Mouse (Mus musculus) embryonic facial prominence, embryonic 14.5 days (tissue): ENCODE results near the gene Pon3. TPM values are rescaled to one million over a fixed set of nuclear protein-coding genes. Genes with fewer than 3 reads are reported as not detected.
"Not testable (repeated sequence)": the region's sequence is repeated elsewhere in the genome, so short reads cannot be mapped to it uniquely, and the experiment has no call there.

ENCODE experiments used
- ATAC-seq: fragments of 200-750 bp; cut with Nextera tagmentation; 2 replicates; pipeline ENCODE4 v1.8.0; 2017; ENCODE audit warnings: low read depth, moderate number of reproducible peaks, moderate TSS enrichment
- DNase-seq: peaks from one replicate; pipeline ENCODE4 v3.0.0-alpha.2; 2015; ENCODE audit warnings: low spot score
- H3K27ac ChIP-seq: fragments of 300-500 bp; sonication (generic); replicated peaks from 2 replicates; pipeline ENCODE4 v1.5.1; 2014; ENCODE audit warnings: low read depth, mild to moderate bottlenecking, low read length, moderate library complexity
- H3K27me3 ChIP-seq: fragments of 300-500 bp; sonication (generic); replicated peaks from 2 replicates; pipeline ENCODE4 v1.6.1; 2014; ENCODE audit warnings: low read length; ENCODE audit not compliant: control insufficient read depth, insufficient read depth
- H3K36me3 ChIP-seq: fragments of 300-500 bp; sonication (generic); 2 replicates; pipeline ENCODE4 v1.6.1; 2014; ENCODE audit warnings: low read length, mixed read lengths; ENCODE audit not compliant: control insufficient read depth, insufficient read depth
- H3K4me1 ChIP-seq: fragments of 300-500 bp; sonication (generic); 2 replicates; pipeline ENCODE4 v1.6.1; 2014; ENCODE audit warnings: antibody characterized with exemption, low read length; ENCODE audit not compliant: control insufficient read depth, insufficient read depth
- H3K4me2 ChIP-seq: fragments of 300-500 bp; sonication (generic); 2 replicates; pipeline ENCODE4 v1.6.1; 2014; ENCODE audit warnings: low read depth, mild to moderate bottlenecking, low read length, moderate library complexity, mixed read lengths
- H3K4me3 ChIP-seq: fragments of 300-500 bp; sonication (generic); 2 replicates; pipeline ENCODE4 v1.5.1; 2014; ENCODE audit warnings: low read depth, mild to moderate bottlenecking, low read length
- H3K9ac ChIP-seq: fragments of 300-500 bp; sonication (generic); 2 replicates; pipeline ENCODE4 v1.6.1; 2014; ENCODE audit warnings: low read depth, mild to moderate bottlenecking, low read length, moderate library complexity, mixed read lengths
- H3K9me3 ChIP-seq: fragments of 300-500 bp; sonication (generic); 2 replicates; pipeline ENCODE4 v1.6.1; 2016; ENCODE audit warnings: low read length; ENCODE audit not compliant: control insufficient read depth
- WGBS: fragments of 180-500 bp; shearing (Covaris S2); extraction: QIAGEN DNeasy Blood & Tissue Kit; methylation state at CpG from one replicate; pipeline ENCODE4 v1.1.7; 2014; 5-methylcytosine and 5-hydroxymethylcytosine counted together
- polyA plus RNA-seq: library from polyadenylated mRNA; unstranded; fragments of >200 nt; fragmentation: Nextera tagmentation; extraction: Ambion mirVana; gene quantifications from 2 replicates; pipeline ENCODE4 v1.2.1, GENCODE M21; 2014

Pon3 gene
- polyA plus RNA-seq, 1 experiment from 2014 or later: 11.8 TPM

- no peak for ATAC-seq
- no peak overlapping the region for H3K9ac ChIP-seq
- DNase-seq: no peak
- H3K27me3 ChIP-seq: no peaks in the 10 kb centered on the region
- H3K4me2 ChIP-seq: no peak overlapping the region
- no peaks in the 10 kb centered on the region for H3K36me3 ChIP-seq
- H3K4me3 ChIP-seq: no peak overlapping the region
- H3K4me1 ChIP-seq: no peaks in the 10 kb centered on the region
- H3K9me3 ChIP-seq: no peaks in the 10 kb centered on the region
- no peak overlapping the region for H3K27ac ChIP-seq
- WGBS: 73% methylated on average over 3 of the region's 3 CpGs
These were observed 21.5 kb downstream of the Pon3 start for GRCm38 (mm10) chr6:5234563-5234962.

GRCm38 (mm10) chr6:5233812-5234211 lies 22.3 kb downstream of the Pon3 start:
- DNase-seq (no peak), ATAC-seq (no peak)
- Histone ChIP-seq H3K4me3 (no peak overlapping the region), H3K27me3 (no peaks in the 10 kb centered on the region), H3K4me2 (no peak overlapping the region), H3K36me3 (no peaks in the 10 kb centered on the region), H3K9me3 (no peaks in the 10 kb centered on the region), H3K27ac (no peak overlapping the region), H3K4me1 (no peaks in the 10 kb centered on the region), H3K9ac (no peak overlapping the region)
- WGBS: 85% methylated on average over 1 of the region's 1 CpGs

GRCm38 (mm10) chr6:5232022-5232421 lies 24.1 kb downstream of the Pon3 start:
- no peak for ATAC-seq
- H3K4me1 ChIP-seq: no peaks in the 10 kb centered on the region
- 88% methylated on average over 4 of the region's 4 CpGs for WGBS
- no peak overlapping the region for H3K27ac ChIP-seq
- no peak overlapping the region for H3K4me3 ChIP-seq
- no peaks in the 10 kb centered on the region for H3K36me3 ChIP-seq
- H3K9me3 ChIP-seq: no peaks in the 10 kb centered on the region
- no peak overlapping the region for H3K4me2 ChIP-seq
- no peak for DNase-seq
- no peak overlapping the region for H3K9ac ChIP-seq
- H3K27me3 ChIP-seq: no peaks in the 10 kb centered on the region

DNA sequence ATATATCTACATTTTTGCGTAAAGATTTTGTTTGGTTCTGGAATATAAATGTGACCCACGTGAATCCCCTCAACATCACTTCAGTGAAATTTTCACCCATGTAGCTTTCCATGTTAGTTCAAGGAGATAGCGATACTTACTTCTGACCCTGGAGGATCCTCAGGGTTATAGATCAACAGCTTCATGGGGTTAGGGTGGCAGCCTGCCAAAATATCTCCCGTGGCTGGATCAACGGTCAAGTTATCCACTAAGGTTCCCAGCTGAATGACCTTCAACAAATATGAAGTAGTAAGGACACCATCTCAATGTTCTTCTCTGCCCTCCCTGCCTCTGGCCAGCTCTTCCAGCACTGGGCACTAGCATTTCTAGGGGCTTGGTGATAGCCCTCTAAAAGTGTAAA lies 25.8 kb downstream of the Pon3 start:
- no peaks in the 10 kb centered on the region for H3K9me3 ChIP-seq
- 87% methylated on average over 5 of the region's 5 CpGs for WGBS
- no peak overlapping the region for H3K4me2 ChIP-seq
- no peaks in the 10 kb centered on the region for H3K4me1 ChIP-seq
- H3K27ac ChIP-seq: no peak overlapping the region
- ATAC-seq (no peak), DNase-seq (no peak)
- no peak overlapping the region for H3K9ac ChIP-seq
- H3K27me3 ChIP-seq: no peaks in the 10 kb centered on the region
- H3K4me3 ChIP-seq: no peak overlapping the region
- H3K36me3 ChIP-seq: no peaks in the 10 kb centered on the region

- H3K27me3 ChIP-seq, H3K9me3 ChIP-seq, H3K4me2 ChIP-seq, H3K4me3 ChIP-seq, DNase-seq, H3K4me1 ChIP-seq, H3K36me3 ChIP-seq, H3K27ac ChIP-seq, ATAC-seq, H3K9ac ChIP-seq: not testable (repeated sequence)
- WGBS: 96% methylated on average over 2 of the region's 2 CpGs
These were observed 32.5 kb downstream of the Pon3 start for GRCm38 (mm10) chr6:5223551-5223950.

DNA sequence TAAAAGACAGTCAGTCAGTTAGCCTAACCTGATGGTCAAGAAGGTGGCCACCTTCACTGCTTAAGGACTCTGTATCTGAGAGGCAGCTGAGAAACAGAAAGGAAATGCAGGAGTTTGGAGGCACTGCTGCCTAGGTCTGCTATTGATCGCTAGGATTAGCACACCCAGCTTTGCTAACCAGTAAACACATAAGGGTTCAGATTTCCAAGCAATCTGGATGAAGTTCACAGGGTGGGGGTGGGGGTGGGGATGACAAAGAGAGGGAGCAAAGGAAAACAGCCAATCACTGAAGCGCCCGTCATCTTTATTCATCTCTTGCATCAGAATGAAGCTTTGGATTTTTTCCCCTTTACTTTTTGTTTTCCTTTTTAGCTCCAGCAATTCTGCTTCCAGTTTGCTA lies 34.0 kb downstream of the Pon3 start:
- H3K9me3 ChIP-seq: no peaks in the 10 kb centered on the region
- H3K4me3 ChIP-seq: no peak overlapping the region
- peak; percentile 22; the same call in 1 of the 2 replicates for ATAC-seq
- no peaks in the 10 kb centered on the region for H3K36me3 ChIP-seq
- H3K4me1 ChIP-seq: no peaks in the 10 kb centered on the region
- H3K27ac ChIP-seq: no peak overlapping the region
- 52% methylated on average over 3 of the region's 3 CpGs for WGBS
- H3K4me2 ChIP-seq: no peak overlapping the region
- no peaks in the 10 kb centered on the region for H3K27me3 ChIP-seq
- H3K9ac ChIP-seq: no peak overlapping the region
- no peak for DNase-seq

DNA sequence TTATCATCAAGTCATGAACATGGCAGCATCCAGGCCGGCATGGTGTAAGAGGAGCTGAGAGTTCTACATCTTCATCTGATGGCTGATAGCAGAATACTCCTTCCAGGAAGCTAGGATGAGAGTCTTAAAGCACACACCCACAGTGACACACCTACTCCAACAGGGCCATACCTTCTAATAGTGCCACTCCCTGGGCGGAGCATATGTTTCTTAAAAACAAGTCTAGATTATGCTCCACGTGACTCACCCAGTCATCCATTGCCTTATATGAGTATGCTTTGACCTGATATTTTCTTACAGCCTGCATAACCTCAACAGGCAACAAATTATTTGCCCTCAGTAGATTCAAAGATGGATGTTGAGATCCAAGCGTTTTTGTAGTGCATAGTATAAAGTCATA lies 37.9 kb downstream of the Pon3 start:
- Histone ChIP-seq H3K4me3 (no peak overlapping the region), H3K4me2 (no peak overlapping the region), H3K36me3 (no peaks in the 10 kb centered on the region), H3K27me3 (no peaks in the 10 kb centered on the region), H3K9ac (no peak overlapping the region), H3K4me1 (no peaks in the 10 kb centered on the region), H3K9me3 (no peaks in the 10 kb centered on the region), H3K27ac (no peak overlapping the region)
- DNase-seq (no peak), ATAC-seq (no peak)
- 91% methylated on average over 4 of the region's 4 CpGs for WGBS

GRCm38 (mm10) chr6:5207817-5208216 lies 48.3 kb downstream of the Pon3 start:
- H3K9ac ChIP-seq: no peak overlapping the region
- no peak for DNase-seq
- H3K4me1 ChIP-seq: no peaks in the 10 kb centered on the region
- no peaks in the 10 kb centered on the region for H3K36me3 ChIP-seq
- no peaks in the 10 kb centered on the region for H3K27me3 ChIP-seq
- WGBS: 84% methylated on average over 2 of the region's 2 CpGs
- H3K27ac ChIP-seq: no peak overlapping the region
- no peak overlapping the region for H3K4me2 ChIP-seq
- peaks cover 8% of the 10 kb centered on the region; the same call in 1 of the 2 replicates for H3K9me3 ChIP-seq
- no peak for ATAC-seq
- H3K4me3 ChIP-seq: no peak overlapping the region

- ATAC-seq (no peak), DNase-seq (no peak)
- Histone ChIP-seq H3K27me3 (no peaks in the 10 kb centered on the region), H3K4me1 (no peaks in the 10 kb centered on the region), H3K9ac (no peak overlapping the region), H3K27ac (no peak overlapping the region), H3K9me3 (peaks cover 12% of the 10 kb centered on the region; the same call in 1 of the 2 replicates), H3K4me2 (no peak overlapping the region), H3K4me3 (no peak overlapping the region), H3K36me3 (no peaks in the 10 kb centered on the region)
- WGBS: 75% methylated on average over 3 of the region's 3 CpGs
These were observed 56.2 kb downstream of the Pon3 start for GRCm38 (mm10) chr6:5199916-5200315.
